Mouse (Mus musculus): ENCODE results near the gene Cilp. TPM values are rescaled to one million over a fixed set of nuclear protein-coding genes. Genes with fewer than 3 reads are reported as not detected.
A peak's percentile ranks its signal among the peaks of the same experiment; 100 is the strongest.
"Not testable (repeated sequence)": the region's sequence is repeated elsewhere in the genome, so short reads cannot be mapped to it uniquely, and the experiment has no call there.

Gene Cilp
- polyA plus RNA-seq, 1 experiment from 2014 or later, result 0.57 TPM

DNA sequence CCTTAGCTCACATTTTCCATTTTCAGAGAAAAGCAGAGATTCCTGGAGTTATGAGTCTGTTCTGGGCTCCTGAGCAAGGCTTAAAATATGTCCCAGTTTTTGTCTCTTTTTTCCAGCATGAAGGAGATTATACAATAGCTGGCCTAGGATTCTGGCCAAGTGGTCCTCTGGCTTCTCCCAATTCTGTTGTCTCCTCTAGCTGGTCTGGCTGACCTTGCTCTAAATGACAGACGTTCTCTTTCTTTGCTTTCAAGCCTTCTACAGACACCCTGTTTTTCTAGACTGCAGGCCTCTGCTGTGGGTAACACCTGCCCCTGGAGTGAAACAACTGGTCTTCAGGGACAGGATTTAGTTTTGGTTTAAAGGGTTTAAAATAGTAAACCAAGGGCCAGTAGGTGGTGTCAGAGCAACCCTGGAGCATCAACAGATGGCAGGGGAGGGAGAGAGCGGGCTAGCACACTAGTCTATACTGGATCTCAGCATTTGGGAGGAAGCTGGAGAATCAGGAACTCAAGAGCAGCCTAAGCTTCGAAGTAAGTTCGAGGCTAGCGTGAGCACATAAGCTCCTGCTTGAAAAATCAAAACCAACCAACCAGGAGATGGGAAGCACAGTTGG lies 16.7 kb downstream of the Cilp start:
- no peaks in the 10 kb centered on the region for H3K27me3 ChIP-seq
- H3K9me3 ChIP-seq, result no peaks in the 10 kb centered on the region
- H3K9ac ChIP-seq, result 0 out of 2 replicates have a peak overlapping the region, but pooled peaks have one; percentile 25
- WGBS, result 77% methylated on average over 5 of the region's 5 CpGs
- H3K4me1 ChIP-seq (replicated peaks), result no peaks in the 10 kb centered on the region
- H3K4me2 ChIP-seq, result no peak overlapping the region
- no peak overlapping the region for H3K4me3 ChIP-seq
- no peak overlapping the region for H3K27ac ChIP-seq
- ATAC-seq (ENCODE audit: low FRiP score), result no peak
- no peaks in the 10 kb centered on the region for H3K36me3 ChIP-seq

DNA sequence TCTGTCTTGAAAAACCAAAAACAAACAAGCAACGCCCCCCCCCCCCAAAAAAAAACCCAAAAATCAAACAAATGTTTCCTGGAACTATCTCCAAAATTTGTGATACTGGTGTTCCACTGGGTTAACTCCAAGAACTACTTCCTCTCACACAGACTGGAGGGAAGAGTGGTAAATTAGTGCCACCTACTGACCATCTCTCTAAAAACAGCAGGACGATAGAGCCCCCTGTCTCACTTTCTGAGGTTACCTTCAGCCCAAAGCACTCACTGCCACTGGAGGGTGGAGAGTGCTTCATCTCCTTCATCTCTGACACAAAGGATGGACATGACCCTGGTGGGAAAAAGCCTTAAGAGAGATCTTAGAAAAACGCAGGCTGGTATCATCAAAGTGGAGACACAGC lies 18.3 kb downstream of the Cilp start:
- H3K9me3 ChIP-seq, result no peaks in the 10 kb centered on the region
- H3K4me2 ChIP-seq, result no peak overlapping the region
- no peaks in the 10 kb centered on the region for H3K36me3 ChIP-seq
- WGBS, result 3% methylated on average over 3 of the region's 3 CpGs
- H3K4me3 ChIP-seq, result no peak overlapping the region
- no peak overlapping the region for H3K9ac ChIP-seq
- no peaks in the 10 kb centered on the region for H3K4me1 ChIP-seq (replicated peaks)
- no peak overlapping the region for H3K27ac ChIP-seq
- ATAC-seq (ENCODE audit: low FRiP score), result no peak
- no peaks in the 10 kb centered on the region for H3K27me3 ChIP-seq

DNA sequence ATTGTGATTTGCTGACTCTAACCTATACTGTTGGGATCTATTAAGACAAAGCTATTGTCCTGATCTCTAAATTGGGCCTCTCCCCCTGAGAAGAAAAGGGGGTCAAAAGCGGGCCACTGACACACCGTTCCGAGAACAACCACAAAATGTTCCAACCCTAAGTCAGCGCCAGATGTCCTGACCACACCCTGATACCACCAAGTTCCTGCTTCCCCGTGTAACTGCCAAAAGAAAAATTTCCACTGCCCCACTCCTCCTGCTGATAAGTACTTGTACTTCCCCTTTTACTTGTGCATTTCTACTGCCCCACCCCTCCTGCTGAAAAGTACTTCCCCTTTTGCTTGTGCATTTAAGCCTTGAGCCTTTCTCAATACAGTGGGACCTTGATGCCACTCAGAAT lies 23.3 kb downstream of the Cilp start:
- not testable (repeated sequence) for H3K27ac ChIP-seq; ATAC-seq (ENCODE audit: low FRiP score); H3K9ac ChIP-seq; H3K4me2 ChIP-seq; H3K36me3 ChIP-seq; H3K9me3 ChIP-seq; H3K4me3 ChIP-seq; H3K4me1 ChIP-seq (replicated peaks); H3K27me3 ChIP-seq
- 83% methylated on average over 5 of the region's 5 CpGs for WGBS

DNA sequence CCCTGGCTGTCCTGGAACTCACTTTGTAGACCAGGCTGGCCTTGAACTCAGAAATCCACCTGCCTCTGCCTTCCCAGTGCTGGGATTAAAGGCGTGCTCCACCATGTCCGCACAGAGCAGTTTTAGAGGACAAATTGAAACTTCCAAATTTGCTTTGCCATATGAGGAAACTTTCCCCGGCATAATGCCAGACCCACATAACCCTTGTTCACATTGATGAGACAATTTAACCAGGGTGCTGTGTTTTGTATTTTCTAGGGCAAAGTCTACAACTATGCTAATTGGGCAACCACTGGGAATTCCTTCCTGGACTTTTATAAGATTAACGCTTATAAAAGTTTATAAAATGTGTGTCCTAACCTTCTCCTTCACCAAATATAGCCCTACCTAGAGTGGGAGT lies 25.0 kb downstream of the Cilp start:
- no peaks in the 10 kb centered on the region for H3K27me3 ChIP-seq
- H3K9me3 ChIP-seq, result no peaks in the 10 kb centered on the region
- H3K4me2 ChIP-seq, result no peak overlapping the region
- H3K36me3 ChIP-seq, result no peaks in the 10 kb centered on the region
- no peak overlapping the region for H3K4me3 ChIP-seq
- no peak overlapping the region for H3K9ac ChIP-seq
- H3K4me1 ChIP-seq (replicated peaks), result peaks cover 10% of the 10 kb centered on the region
- WGBS, result 94% methylated on average over 4 of the region's 4 CpGs
- H3K27ac ChIP-seq, result no peak overlapping the region
- ATAC-seq (ENCODE audit: low FRiP score), result no peak

DNA sequence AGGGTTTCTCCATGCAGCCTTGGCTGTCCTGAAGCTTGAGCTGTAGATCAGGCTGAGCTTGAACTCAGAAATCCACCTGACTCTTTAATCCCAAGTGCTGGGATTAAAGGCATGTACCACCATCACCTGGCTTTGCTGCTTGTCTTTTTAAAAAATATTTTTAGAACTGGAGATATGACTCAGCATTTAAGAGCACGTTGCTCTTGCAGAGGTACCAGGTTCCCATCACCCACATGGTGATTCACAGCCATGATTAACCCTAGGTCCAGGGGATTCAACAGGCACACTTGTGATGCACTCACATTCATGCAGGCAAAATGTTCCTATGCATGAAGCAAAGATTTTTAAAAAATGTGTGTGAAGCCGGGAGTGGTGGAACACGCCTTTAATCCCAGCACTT lies 27.4 kb downstream of the Cilp start:
- Histone ChIP-seq H3K4me3 (no peak overlapping the region), H3K4me1 (replicated peaks) (peaks cover 25% of the 10 kb centered on the region), H3K27ac (no peak overlapping the region), H3K27me3 (no peaks in the 10 kb centered on the region), H3K4me2 (no peak overlapping the region), H3K36me3 (peaks cover 3% of the 10 kb centered on the region; the same call in 1 of the 2 replicates), H3K9me3 (no peaks in the 10 kb centered on the region), H3K9ac (no peak overlapping the region)
- 93% methylated on average over 3 of the region's 3 CpGs for WGBS
- no peak for ATAC-seq (ENCODE audit: low FRiP score)

DNA sequence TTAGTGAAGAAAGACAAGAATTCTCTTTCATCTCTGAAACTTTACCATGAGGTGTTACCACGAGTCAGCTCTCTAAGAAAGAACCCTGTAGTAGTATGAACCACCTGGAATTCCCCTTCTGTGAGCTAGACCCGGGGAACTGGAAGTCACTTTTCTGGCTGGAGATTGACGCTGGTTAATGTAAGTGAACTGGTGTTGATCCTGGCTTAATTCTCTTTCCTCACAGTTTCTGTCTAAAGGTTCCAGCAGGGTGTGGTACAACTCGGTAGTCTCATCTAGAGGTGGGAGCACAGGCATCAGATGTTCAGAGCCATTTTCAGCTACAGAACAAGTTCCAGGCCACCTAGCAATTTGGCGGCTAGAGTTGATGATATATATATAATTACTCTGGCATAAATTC lies 28.1 kb downstream of the Cilp start:
- Histone ChIP-seq H3K4me1 (replicated peaks) (peaks cover 25% of the 10 kb centered on the region), H3K9me3 (no peaks in the 10 kb centered on the region), H3K27me3 (no peaks in the 10 kb centered on the region), H3K36me3 (peaks cover 9% of the 10 kb centered on the region), H3K9ac (peak overlapping the region; percentile 68), H3K27ac (peak overlapping the region; percentile 55; the same call in 1 of the 2 replicates), H3K4me3 (peak overlapping the region; percentile 95), H3K4me2 (peak overlapping the region; percentile 59)
- 46% methylated on average over 5 of the region's 5 CpGs for WGBS
- no peak for ATAC-seq (ENCODE audit: low FRiP score)

DNA sequence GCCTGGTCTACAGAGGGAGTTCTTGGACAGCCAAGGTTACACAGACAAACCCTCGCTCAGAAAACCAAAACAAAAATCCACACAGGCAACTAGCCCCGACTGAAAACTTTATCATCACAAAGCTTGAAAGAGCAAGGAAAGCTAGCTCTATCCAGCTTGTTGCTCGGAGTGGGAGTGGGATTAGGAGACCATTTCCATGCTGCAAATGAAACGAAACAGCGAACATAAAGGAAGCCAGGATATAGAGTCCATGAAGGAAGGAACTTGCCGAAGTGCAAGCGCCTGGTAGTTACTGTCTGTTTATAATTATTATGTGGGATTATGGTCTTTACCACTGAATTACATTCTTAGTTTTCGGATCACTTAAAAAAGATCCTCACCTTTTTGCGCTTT lies 28.6 kb downstream of the Cilp start:
- Histone ChIP-seq H3K4me3 (peak overlapping the region; percentile 95), H3K36me3 (peaks cover 9% of the 10 kb centered on the region), H3K9ac (peak overlapping the region; percentile 68), H3K4me1 (replicated peaks) (peaks cover 25% of the 10 kb centered on the region), H3K9me3 (no peaks in the 10 kb centered on the region), H3K27me3 (no peaks in the 10 kb centered on the region), H3K27ac (peak overlapping the region; percentile 55), H3K4me2 (peak overlapping the region; percentile 59)
- ATAC-seq (ENCODE audit: low FRiP score), result peak; percentile 34; the same call in 1 of the 2 replicates
- WGBS, result under 1% methylated on average over 9 of the region's 9 CpGs

DNA sequence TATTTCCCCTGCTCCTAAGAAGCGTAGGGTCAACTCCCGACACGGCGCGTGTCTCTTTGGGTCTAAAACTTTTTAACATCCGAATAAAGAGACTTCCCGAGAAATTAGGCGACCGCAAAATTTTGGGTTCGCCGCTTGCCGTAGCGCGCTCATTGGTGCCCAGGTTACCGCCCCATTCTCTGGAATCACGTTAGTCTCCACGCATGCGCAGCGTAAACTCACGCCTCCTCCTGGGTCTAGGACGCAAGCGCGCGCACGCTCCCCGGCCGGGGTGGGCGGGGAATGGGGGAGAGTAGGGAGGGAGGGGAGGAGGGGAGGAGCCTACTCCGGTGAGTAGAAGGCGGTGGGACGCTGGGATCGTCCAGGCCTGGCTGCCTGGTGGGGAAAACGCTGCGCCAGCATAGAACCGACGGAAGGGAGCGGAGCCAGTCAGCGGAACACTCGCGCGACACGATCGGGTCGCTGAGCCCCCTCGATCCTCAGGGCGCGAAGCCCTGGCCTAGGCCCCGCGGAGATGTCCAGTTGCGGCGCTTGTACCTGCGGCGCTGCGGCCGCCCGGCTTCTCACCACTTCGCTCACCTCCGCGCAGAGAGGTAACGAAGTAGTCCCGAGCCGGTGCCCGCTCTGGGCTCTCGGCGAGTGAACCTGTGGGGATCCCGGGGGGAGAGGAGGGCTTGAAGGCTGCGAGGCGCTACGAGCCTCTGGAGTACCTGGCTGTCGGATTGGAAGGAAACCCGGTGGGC lies 29.2 kb downstream of the Cilp start, which contains the start of gene Clpx:
Clpx (plus strand) TSS at position 288 of the 743 bp plus-strand sequence.
- H3K4me1 ChIP-seq (replicated peaks), result peaks cover 25% of the 10 kb centered on the region
- H3K4me2 ChIP-seq, result peak within 1 kb of the TSS; percentile 89
- H3K27me3 ChIP-seq, result no peaks in the 10 kb centered on the region
- peaks cover 9% of the 10 kb centered on the region for H3K36me3 ChIP-seq
- peak; percentile 94 for ATAC-seq (ENCODE audit: low FRiP score)
- H3K4me3 ChIP-seq, result peak within 1 kb of the TSS; percentile 95
- under 1% methylated on average over 68 of the region's 71 CpGs for WGBS
- H3K27ac ChIP-seq, result peak within 1 kb of the TSS; percentile 90
- no peaks in the 10 kb centered on the region for H3K9me3 ChIP-seq
- peak within 1 kb of the TSS; percentile 94 for H3K9ac ChIP-seq

DNA sequence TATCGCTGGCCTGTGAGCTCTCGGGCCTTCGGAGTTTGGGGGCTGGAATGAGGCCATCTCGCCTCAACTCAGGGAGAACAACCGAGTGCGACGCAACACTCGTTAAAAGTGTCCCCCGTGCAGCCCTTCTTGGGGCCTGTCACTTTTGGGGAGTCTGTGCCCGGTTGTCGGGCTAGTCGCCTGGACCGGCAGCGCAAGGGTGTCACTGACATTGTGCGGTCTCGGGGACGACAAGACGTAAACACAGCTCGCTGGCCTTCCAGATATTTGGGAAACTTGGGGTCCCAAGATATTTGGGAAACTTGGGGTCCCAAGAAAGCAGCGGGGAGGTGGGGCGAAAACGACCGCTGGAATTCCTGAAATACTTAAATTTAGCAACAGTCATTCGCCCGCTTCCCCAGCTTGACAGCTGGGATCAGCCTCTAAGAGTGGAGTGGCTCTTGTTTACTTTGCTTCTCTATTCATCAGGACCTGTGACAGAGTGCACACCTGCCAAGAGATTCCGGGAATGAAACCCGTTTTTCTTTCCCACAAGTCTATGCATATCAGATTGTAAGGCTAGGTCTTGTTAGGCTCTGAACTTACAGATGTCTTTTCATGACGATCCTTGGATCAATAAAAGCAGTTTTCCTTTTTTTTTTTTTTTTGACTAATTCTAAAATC lies 29.9 kb downstream of the Cilp start:
- ATAC-seq (ENCODE audit: low FRiP score), result no peak
- WGBS, result 4% methylated on average over 28 of the region's 28 CpGs

DNA sequence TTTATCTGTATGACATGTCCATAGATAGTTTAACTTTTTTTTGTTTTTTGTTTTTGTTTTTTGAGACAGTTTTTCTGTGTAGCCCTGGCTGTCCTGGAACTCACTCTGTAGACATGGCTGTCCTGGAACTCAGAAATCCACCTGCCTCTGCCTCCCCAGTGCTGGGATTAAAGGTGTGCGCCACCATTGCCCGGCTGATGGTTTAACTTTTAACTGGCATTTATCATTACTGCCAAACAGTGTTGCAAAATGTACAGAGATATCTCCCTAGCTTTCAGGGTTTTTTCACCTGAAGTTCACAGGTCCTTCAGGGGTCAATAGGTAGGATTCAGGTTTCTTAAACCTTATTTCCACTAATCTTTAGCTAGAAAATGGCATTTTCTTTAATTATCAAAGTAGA lies 32.1 kb downstream of the Cilp start:
- peaks cover 25% of the 10 kb centered on the region for H3K4me1 ChIP-seq (replicated peaks)
- no peak overlapping the region for H3K27ac ChIP-seq
- no peaks in the 10 kb centered on the region for H3K9me3 ChIP-seq
- 97% methylated on average over 2 of the region's 2 CpGs for WGBS
- H3K36me3 ChIP-seq, result peaks cover 29% of the 10 kb centered on the region
- no peak overlapping the region for H3K4me2 ChIP-seq
- H3K27me3 ChIP-seq, result no peaks in the 10 kb centered on the region
- no peak for ATAC-seq (ENCODE audit: low FRiP score)
- H3K9ac ChIP-seq, result no peak overlapping the region
- H3K4me3 ChIP-seq, result no peak overlapping the region

More for the DNA sequence above, 29.9 kb downstream of the Cilp start:
- Histone ChIP-seq H3K36me3 (peaks cover 11% of the 10 kb centered on the region), H3K27me3 (no peaks in the 10 kb centered on the region), H3K4me3 (peak overlapping the region; percentile 95), H3K27ac (peak overlapping the region; percentile 90), H3K4me2 (peak overlapping the region; percentile 89), H3K9ac (peak overlapping the region; percentile 94), H3K4me1 (replicated peaks) (peaks cover 25% of the 10 kb centered on the region), H3K9me3 (no peaks in the 10 kb centered on the region)

DNA sequence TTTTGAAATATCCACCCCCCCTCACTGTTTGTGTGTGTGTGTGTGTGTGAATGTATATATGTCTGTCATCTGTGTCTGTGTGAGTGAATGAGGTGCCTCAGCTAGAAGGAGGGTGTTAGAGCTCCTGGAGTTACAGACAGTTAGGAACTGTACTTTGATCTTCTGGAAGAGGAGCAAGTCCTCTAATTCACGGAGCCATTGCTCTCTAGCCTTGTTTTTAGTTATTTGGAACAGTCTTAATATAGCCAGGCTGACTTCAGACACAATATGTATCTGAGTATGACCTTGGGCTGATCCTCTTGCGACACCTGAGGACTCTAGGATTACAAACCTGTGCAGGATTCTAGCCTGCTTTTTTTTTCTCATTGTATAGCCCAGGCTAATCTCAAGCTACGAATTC lies 33.8 kb downstream of the Cilp start:
- H3K4me1 ChIP-seq (replicated peaks), result peaks cover 18% of the 10 kb centered on the region
- H3K9me3 ChIP-seq, result no peaks in the 10 kb centered on the region
- no peak overlapping the region for H3K9ac ChIP-seq
- ATAC-seq (ENCODE audit: low FRiP score), result no peak
- H3K4me3 ChIP-seq, result no peak overlapping the region
- H3K4me2 ChIP-seq, result no peak overlapping the region
- peaks cover 45% of the 10 kb centered on the region for H3K36me3 ChIP-seq
- no peak overlapping the region for H3K27ac ChIP-seq
- 81% methylated on average over 3 of the region's 3 CpGs for WGBS
- H3K27me3 ChIP-seq, result no peaks in the 10 kb centered on the region

DNA sequence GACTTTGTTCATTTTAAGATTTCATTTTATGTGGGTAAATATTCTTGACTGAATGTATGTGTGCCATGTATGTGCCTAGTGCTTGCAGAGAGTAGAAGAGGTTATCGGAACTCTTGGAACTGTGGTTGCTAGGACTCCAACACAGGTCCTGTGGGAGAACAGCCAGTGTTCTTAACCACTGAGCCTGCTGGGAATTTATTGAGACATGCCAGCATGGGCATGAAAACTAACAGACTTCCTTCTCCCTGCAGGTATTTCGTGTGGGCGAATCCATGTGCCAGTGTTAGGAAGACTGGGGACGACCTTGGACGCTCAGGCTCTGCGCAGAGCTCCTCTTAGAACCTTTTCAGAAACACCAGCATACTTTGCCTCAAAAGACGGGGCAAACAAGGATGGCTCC lies 34.7 kb downstream of the Cilp start:
- 97% methylated on average over 7 of the region's 7 CpGs for WGBS
- no peak for ATAC-seq (ENCODE audit: low FRiP score)
- H3K4me2 ChIP-seq, result no peak overlapping the region
- H3K4me1 ChIP-seq (replicated peaks), result peaks cover 18% of the 10 kb centered on the region
- peaks cover 52% of the 10 kb centered on the region for H3K36me3 ChIP-seq
- H3K9me3 ChIP-seq, result no peaks in the 10 kb centered on the region
- no peak overlapping the region for H3K9ac ChIP-seq
- no peak overlapping the region for H3K4me3 ChIP-seq
- no peaks in the 10 kb centered on the region for H3K27me3 ChIP-seq
- no peak overlapping the region for H3K27ac ChIP-seq
